Mouse (Mus musculus) heart, postnatal 0 days (tissue): ENCODE data around the gene Arhgef17. TPM values are rescaled to one million over a fixed set of nuclear protein-coding genes. Genes with fewer than 3 reads are reported as not detected.

Source experiments
- ATAC-seq: fragments of 200-750 bp; cut with Nextera tagmentation; 2 replicates; pipeline ENCODE4 v1.8.0; 2017; ENCODE audit warnings: low read depth, moderate number of reproducible peaks, moderate library complexity; ENCODE audit not compliant: insufficient read depth
- DNase-seq: peaks from one replicate; pipeline ENCODE4 v3.0.0-alpha.2; 2016; ENCODE audit warnings: low spot score
- H3K27ac ChIP-seq: fragments of 300-500 bp; sonication (generic); 2 replicates; pipeline ENCODE4 v1.5.1; 2014; ENCODE audit warnings: low read depth, mild to moderate bottlenecking
- H3K27me3 ChIP-seq: fragments of 300-500 bp; sonication (generic); 2 replicates; pipeline ENCODE4 v1.6.1; 2014; ENCODE audit warnings: low read length, mixed read lengths; ENCODE audit not compliant: control insufficient read depth, insufficient read depth
- H3K36me3 ChIP-seq: fragments of 300-500 bp; sonication (generic); replicated peaks from 2 replicates; pipeline ENCODE4 v1.6.1; 2014; ENCODE audit warnings: low read length, mixed read lengths; ENCODE audit not compliant: control insufficient read depth, insufficient read depth
- H3K4me1 ChIP-seq: fragments of 300-500 bp; sonication (generic); 2 replicates; pipeline ENCODE4 v1.6.1; 2014; ENCODE audit warnings: antibody characterized with exemption; ENCODE audit not compliant: control insufficient read depth, insufficient read depth
- H3K4me2 ChIP-seq: fragments of 300-500 bp; sonication (generic); 2 replicates; pipeline ENCODE4 v1.6.1; 2014; ENCODE audit warnings: low read depth, mild to moderate bottlenecking, low read length, moderate library complexity
- H3K4me3 ChIP-seq: fragments of 300-500 bp; sonication (generic); 2 replicates; pipeline ENCODE4 v1.5.1; 2014; ENCODE audit warnings: low read depth, low read length
- H3K9ac ChIP-seq: fragments of 300-500 bp; sonication (generic); replicated peaks from 2 replicates; pipeline ENCODE4 v1.6.1; 2014; ENCODE audit warnings: low read depth, low read length, mixed read lengths
- H3K9me3 ChIP-seq: fragments of 300-500 bp; sonication (generic); replicated peaks from 2 replicates; pipeline ENCODE4 v1.6.1; 2016; ENCODE audit warnings: low read length; ENCODE audit not compliant: control insufficient read depth
- CTCF ChIP-seq: IDR thresholded peaks from 2 replicates; pipeline ENCODE4 v1.5.1; 2016; ENCODE audit warnings: antibody characterized with exemption, control low read depth, low read depth
- EP300 ChIP-seq: IDR thresholded peaks from 2 replicates; pipeline ENCODE4 v1.6.1; 2016; ENCODE audit warnings: antibody characterized with exemption, low read depth
- WGBS: fragments of 180-500 bp; shearing (Covaris S2); extraction: QIAGEN DNeasy Blood & Tissue Kit; methylation state at CpG from one replicate; pipeline ENCODE4 v1.1.7; 2014; 5-methylcytosine and 5-hydroxymethylcytosine counted together
- polyA plus RNA-seq: library from polyadenylated mRNA; unstranded; fragments of >200 nt; fragmentation: Nextera tagmentation; extraction: Ambion mirVana; gene quantifications from 2 replicates; pipeline ENCODE4 v1.2.1, GENCODE M21; 2015
- total RNA-seq: library from RNA; depleted of rRNA; stranded (reverse); fragments of >200 nt; gene quantifications from 2 replicates; pipeline ENCODE4 v1.2.3, GENCODE M21; 2014; ENCODE audit warnings: low replicate concordance

Gene Arhgef17
- total and polyA plus RNA-seq, 2 experiments from 2014 or later: 2.8 to 28.4 TPM

DNA sequence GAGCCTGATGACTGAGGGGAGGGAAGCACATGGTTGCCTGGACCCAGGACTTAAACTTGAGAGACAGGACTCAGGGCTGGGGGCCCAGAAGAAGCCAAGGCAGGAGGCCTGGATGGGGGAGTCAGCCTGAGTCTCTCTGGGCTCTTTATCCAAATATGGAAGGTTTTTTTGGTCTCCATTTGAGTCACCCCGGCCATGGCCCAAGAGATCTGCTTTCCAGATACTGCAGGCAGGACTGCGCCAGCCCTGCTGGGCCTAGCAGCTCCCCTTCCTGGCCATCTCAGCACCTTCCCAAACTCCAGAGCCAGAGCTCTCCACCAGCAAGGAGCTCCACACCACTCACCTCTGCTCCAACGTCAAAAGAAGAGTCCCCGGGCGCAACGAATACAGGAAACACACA, 15.4 kb downstream of the Arhgef17 start:
- TF ChIP-seq EP300 (no peak), CTCF (no peak)
- Histone ChIP-seq H3K9me3 (no peaks in the 10 kb centered on the region), H3K36me3 (peaks cover 7% of the 10 kb centered on the region; the same call in 1 of the 2 replicates), H3K4me1 (peaks cover 44% of the 10 kb centered on the region), H3K27me3 (no peaks in the 10 kb centered on the region), H3K4me3 (no peak overlapping the region), H3K27ac (no peak overlapping the region), H3K9ac (no peak overlapping the region), H3K4me2 (no peak overlapping the region)
- peak; percentile 3 for DNase-seq
- no peak for ATAC-seq
- 57% methylated on average over 6 of the region's 6 CpGs for WGBS

DNA sequence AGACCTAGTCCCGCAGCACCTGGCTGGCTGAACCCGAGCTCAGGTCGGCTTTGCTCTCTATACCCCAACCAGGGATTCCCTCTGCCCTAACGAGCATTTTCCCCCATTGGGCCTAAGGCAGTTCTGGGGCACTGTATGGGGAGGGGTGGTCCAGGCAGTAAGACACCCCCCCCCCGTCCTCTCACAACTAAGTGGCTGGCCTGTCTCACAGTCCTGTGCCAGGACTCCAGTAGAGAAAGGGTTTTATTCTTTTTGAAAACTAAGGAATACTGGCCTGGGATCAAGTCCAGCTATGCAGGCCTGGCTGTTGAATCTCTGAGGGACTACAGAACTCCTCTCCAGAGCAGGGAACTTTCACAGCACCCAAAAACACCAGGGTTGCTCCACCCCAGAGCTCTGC, 16.7 kb downstream of the Arhgef17 start:
- Histone ChIP-seq H3K9ac (no peak overlapping the region), H3K27me3 (no peaks in the 10 kb centered on the region), H3K4me1 (peaks cover 52% of the 10 kb centered on the region), H3K27ac (no peak overlapping the region), H3K4me2 (no peak overlapping the region), H3K36me3 (no peaks in the 10 kb centered on the region), H3K9me3 (no peaks in the 10 kb centered on the region), H3K4me3 (no peak overlapping the region)
- no peak for ATAC-seq
- 70% methylated on average over 5 of the region's 5 CpGs for WGBS
- TF ChIP-seq CTCF (no peak), EP300 (no peak)
- no peak for DNase-seq

DNA sequence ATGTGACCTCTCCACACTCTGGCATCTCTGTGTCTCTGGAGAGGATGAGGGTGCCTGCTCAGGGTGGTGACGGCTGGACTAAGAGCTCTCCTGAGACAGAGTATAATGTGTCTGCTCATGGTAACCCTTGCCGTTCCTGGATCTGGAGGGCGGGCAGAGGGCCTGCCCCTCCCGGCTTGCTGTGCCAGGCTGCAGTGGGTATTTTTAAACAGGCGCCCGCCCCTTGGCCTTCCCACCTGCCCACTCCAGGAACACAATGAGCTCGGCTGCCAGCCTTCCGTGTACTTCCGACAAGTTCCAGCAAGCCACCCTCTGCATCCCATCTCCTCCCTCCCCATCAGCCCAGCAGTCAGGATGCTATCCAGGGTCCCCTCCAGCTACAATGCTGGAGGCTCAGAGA, 20.1 kb downstream of the Arhgef17 start:
- DNase-seq: peak; percentile 21
- H3K9me3 ChIP-seq: no peaks in the 10 kb centered on the region
- 13% methylated on average over 9 of the region's 9 CpGs for WGBS
- no peak overlapping the region for H3K4me2 ChIP-seq
- ATAC-seq: peak; percentile 50
- H3K4me1 ChIP-seq: peaks cover 30% of the 10 kb centered on the region
- TF ChIP-seq CTCF (no peak), EP300 (no peak)
- no peaks in the 10 kb centered on the region for H3K27me3 ChIP-seq
- no peaks in the 10 kb centered on the region for H3K36me3 ChIP-seq
- peak overlapping the region; percentile 70 for H3K27ac ChIP-seq
- H3K9ac ChIP-seq: no peak overlapping the region
- H3K4me3 ChIP-seq: no peak overlapping the region

DNA sequence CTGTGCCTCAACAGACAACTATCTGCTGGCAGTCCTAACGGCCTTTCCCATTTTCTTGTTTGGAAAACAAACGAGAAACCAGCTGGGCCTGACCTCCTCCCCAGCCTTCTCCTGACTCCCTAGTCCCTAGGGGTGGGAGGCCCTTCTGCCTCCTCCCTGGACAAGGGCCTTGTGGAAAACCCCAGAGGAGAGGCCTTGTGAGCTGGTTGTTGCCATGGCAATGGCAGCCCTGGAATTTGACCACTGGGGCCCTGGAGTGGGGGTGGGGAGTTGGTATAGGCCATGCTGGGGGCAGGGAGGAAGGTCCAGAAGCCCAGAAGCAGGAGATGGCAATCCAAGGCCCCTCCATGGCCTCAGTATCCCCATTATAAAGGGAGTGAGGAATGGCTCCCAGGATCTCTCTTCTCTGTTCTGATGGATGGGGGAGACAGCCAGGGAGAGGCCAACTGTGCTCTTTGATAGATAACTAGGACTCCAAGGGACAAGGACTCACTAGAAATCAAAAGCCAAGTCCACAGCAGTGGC, 20.6 kb downstream of the Arhgef17 start:
- no peaks in the 10 kb centered on the region for H3K27me3 ChIP-seq
- H3K4me2 ChIP-seq: no peak overlapping the region
- peaks cover 30% of the 10 kb centered on the region for H3K4me1 ChIP-seq
- no peaks in the 10 kb centered on the region for H3K36me3 ChIP-seq
- H3K27ac ChIP-seq: peak overlapping the region; percentile 70
- H3K9ac ChIP-seq: no peak overlapping the region
- DNase-seq (peak; percentile 27), ATAC-seq (0 out of 2 replicates have a peak, but pooled peaks have one; percentile 18)
- WGBS: 37% methylated on average over 2 of the region's 2 CpGs
- TF ChIP-seq CTCF (no peak), EP300 (no peak)
- H3K4me3 ChIP-seq: no peak overlapping the region
- H3K9me3 ChIP-seq: no peaks in the 10 kb centered on the region

DNA sequence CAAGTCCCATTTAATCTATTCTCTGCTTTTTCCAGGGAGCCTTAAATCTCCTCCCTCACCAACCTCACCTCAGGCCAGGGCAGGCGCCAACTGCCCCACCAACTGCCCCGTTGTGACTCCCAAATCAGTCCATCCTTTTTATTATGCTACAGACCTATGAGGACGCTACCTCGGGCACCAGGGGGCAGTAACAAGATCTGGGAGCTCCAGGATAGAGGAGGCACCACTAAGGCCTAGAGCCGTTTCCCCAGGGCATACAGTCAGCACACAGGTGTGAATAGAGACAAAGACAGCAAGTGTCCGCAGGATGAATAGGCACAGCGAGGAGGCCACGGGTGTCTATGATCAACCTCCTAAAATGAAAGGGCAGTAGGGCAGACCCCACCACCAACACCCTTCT, 23.3 kb downstream of the Arhgef17 start:
- Histone ChIP-seq H3K4me3 (no peak overlapping the region), H3K9me3 (no peaks in the 10 kb centered on the region), H3K27me3 (no peaks in the 10 kb centered on the region), H3K4me1 (peaks cover 30% of the 10 kb centered on the region), H3K36me3 (no peaks in the 10 kb centered on the region), H3K27ac (peak overlapping the region; percentile 62; the same call in 1 of the 2 replicates), H3K9ac (no peak overlapping the region), H3K4me2 (no peak overlapping the region)
- DNase-seq: peak; percentile 18
- no peak for ATAC-seq
- WGBS: 45% methylated on average over 8 of the region's 8 CpGs
- peak; percentile 56 for TF ChIP-seq CTCF
- no peak for TF ChIP-seq EP300

DNA sequence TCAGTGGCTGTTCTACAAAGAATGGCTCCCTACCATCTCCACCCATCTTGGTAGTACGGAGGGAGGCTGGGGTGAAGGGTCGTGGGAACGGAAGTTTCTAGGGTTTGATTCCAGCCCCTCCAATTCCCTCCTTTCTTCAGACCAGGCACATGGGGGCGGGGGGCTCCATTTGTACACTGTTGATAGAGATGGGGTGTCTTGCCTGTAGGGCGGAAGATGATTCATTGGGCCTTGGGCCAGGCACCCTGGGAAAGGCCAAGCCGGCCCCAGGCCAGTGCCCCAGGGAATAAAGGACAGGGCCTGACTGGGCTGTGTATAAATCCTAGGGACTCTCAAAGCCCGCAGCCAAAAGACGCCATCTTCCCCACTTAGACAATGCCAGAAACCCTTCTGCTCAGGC, 23.8 kb downstream of the Arhgef17 start:
- no peak overlapping the region for H3K4me3 ChIP-seq
- no peak overlapping the region for H3K9ac ChIP-seq
- no peaks in the 10 kb centered on the region for H3K36me3 ChIP-seq
- no peak for ATAC-seq
- 0 out of 2 replicates have a peak overlapping the region, but pooled peaks have one; percentile 5 for H3K4me2 ChIP-seq
- DNase-seq: peak; percentile 5
- WGBS: 74% methylated on average over 8 of the region's 8 CpGs
- no peaks in the 10 kb centered on the region for H3K9me3 ChIP-seq
- H3K4me1 ChIP-seq: peaks cover 30% of the 10 kb centered on the region
- peak overlapping the region; percentile 62 for H3K27ac ChIP-seq
- no peaks in the 10 kb centered on the region for H3K27me3 ChIP-seq
- no peak for TF ChIP-seq EP300
- no peak for TF ChIP-seq CTCF
